In the genomic region with DNA sequence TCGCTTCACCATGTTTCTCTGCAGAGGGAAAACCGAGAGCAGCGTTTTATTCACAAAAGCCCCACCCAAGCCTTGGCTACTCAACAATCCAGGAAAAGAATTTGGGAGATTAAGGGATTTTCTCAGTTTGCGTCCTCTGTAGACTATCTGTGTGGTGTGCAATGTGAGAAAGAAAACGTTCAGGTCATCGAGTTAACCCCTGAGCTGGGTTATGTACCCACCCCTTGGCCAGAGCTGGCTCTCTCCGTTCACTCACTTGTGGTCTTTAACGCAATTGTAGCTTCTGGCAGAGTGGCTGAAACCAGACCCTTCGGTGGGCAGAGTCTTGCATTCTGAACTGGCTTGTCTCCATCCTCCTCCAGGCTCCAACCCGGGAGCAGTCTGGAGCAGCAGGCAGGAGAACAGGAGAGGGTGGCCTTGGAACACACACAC, we compare ENCODE assay signal across 8 mouse cellular contexts. TPM values are rescaled to one million over a fixed set of nuclear protein-coding genes. Genes with fewer than 3 reads are reported as not detected.
DNase-seq lines count a peak whose midpoint lies in the region; ATAC-seq lines count a peak whose summit lies in the region.

No protein-coding gene starts in this region.

- ATAC-seq in megakaryocyte, adult 5-6 weeks (ENCODE audit: poor library complexity, severe bottlenecking), result no peak

- peak; percentile 43 for DNase-seq in adrenal gland, postnatal 14 days
- no peak for DNase-seq in adrenal gland, postnatal 25 days
- DNase-seq in right cerebral cortex, postnatal 10 days (ENCODE audit: low spot score in 2 of 2), result peak; percentile 25 to 30
- DNase-seq in right cerebral cortex, postnatal 36 days (ENCODE audit: low spot score in 2 of 2), result no peak
- peak; percentile 51 to 56 for DNase-seq in kidney, postnatal 36 days
- peak; percentile 10 for DNase-seq in testis, postnatal 14 days (ENCODE audit: low spot score)
- DNase-seq in layer of hippocampus, postnatal 25 days (ENCODE audit: extremely low spot score in 1 of 2, low spot score in 1 of 2), result no peak

RNA-seq across cellular contexts. Expression of a gene that starts 6.8 kb away (rescaled TPM):
- total RNA-seq in adrenal gland, postnatal 14 days (2021), result 264 and 295 TPM in 2 replicates
- total RNA-seq in adrenal gland, postnatal 25 days (2021), result 245 and 265 TPM in 2 replicates
- 10 to 100 TPM in 1 of 2 experiments, 1 to 10 TPM in 1; 9.9 to 15.0 TPM for total RNA-seq in layer of hippocampus, postnatal 25 days (2021)
- not detected in 2 replicates for total RNA-seq in megakaryocyte, adult 5-6 weeks (2015)
- 0.41 TPM in 1 of 2 replicates, not detected in the other for total RNA-seq in megakaryocyte, adult 5-6 weeks (2017)

RNA-seq across cellular contexts. Expression of a gene that starts 39.0 kb away (rescaled TPM):
- 36.1 and 53.8 TPM in 2 replicates for total RNA-seq in adrenal gland, postnatal 14 days (2021)
- 20.9 and 31.5 TPM in 2 replicates for total RNA-seq in adrenal gland, postnatal 25 days (2021)
- 1 to 10 TPM; 2.2 TPM for total RNA-seq in layer of hippocampus, postnatal 25 days (2021)
- 0.16 TPM in 1 of 2 replicates, not detected in the other for total RNA-seq in megakaryocyte, adult 5-6 weeks (2015)
- not detected in 2 replicates for total RNA-seq in megakaryocyte, adult 5-6 weeks (2017)

RNA-seq across cellular contexts. Expression of a gene that starts 45.8 kb away (rescaled TPM):
- total RNA-seq in adrenal gland, postnatal 14 days (2021), result 0.86 and 3.1 TPM in 2 replicates
- total RNA-seq in adrenal gland, postnatal 25 days (2021), result 0.70 and 0.71 TPM in 2 replicates
- under 1 TPM in 1 of 2 experiments, not detected in 1; 0.10 TPM for total RNA-seq in layer of hippocampus, postnatal 25 days (2021)
- not detected in 2 replicates for total RNA-seq in megakaryocyte, adult 5-6 weeks (2015)
- not detected in 2 replicates for total RNA-seq in megakaryocyte, adult 5-6 weeks (2017)

Comparison
In these comparisons a context has a peak if more than half of its experiments do, and no peak if none do; other contexts are left out.
1. DNase-seq: peak in adrenal gland, postnatal 14 days (single experiment), right cerebral cortex, postnatal 10 days (2 of 2), kidney, postnatal 36 days (2 of 2) and testis, postnatal 14 days (single experiment); none in adrenal gland, postnatal 25 days (single experiment), right cerebral cortex, postnatal 36 days (0 of 2) and layer of hippocampus, postnatal 25 days (0 of 2).
2. RNA of a gene that starts 6.8 kb away (total RNA-seq): 264 to 295 TPM in adrenal gland, postnatal 14 days and 245 to 265 TPM in adrenal gland, postnatal 25 days; 9.9 to 15.0 TPM in layer of hippocampus, postnatal 25 days and 0.41 TPM in megakaryocyte, adult 5-6 weeks; every median in the first group is over 10 times any median in the second.